9 mouse cellular contexts compared by ENCODE assay signal in genomic region chr10:56840732-56841131, GRCm38 (mm10).
DNase-seq lines count a peak whose midpoint lies in the region; ATAC-seq and TF ChIP-seq lines count a peak whose summit lies in the region.
"Had no signal": no experiment of that assay in that cellular context is flagged by ENCODE, and none has a peak within 500 bp of the region (broad histone marks: within the 10 kb centered on the region; RNA-seq: fewer than 3 reads in every experiment).

No protein-coding gene starts in this region.

- peak; percentile 9 for DNase-seq in kidney, adult 18-20 months
- peak; percentile 5 for DNase-seq in 3134 (ENCODE audit: extremely low read depth, insufficient read length, low spot score)
- peak; percentile 43 for DNase-seq in embryo, embryonic 10 days (ENCODE audit: low spot score)
- DNase-seq in limb, embryonic 10.5 days (ENCODE audit: low spot score) = peak; percentile 41
- no peak for DNase-seq in frontal cortex, postnatal 36 days (ENCODE audit: low spot score in 2 of 2)
- DNase-seq in left cerebral cortex, adult 8-10 months (ENCODE audit: low spot score in 2 of 2) = no peak

- no peak overlapping the region for H3K27ac ChIP-seq in kidney, embryonic 15.5 days
- H3K27ac ChIP-seq in limb, embryonic 10.5 days = no peak overlapping the region
- H3K27ac ChIP-seq: hindbrain, embryonic 15.5 days had no signal

- no peak overlapping the region for H3K4me3 ChIP-seq in kidney, embryonic 15.5 days (replicated peaks)
- no peak overlapping the region for H3K4me3 ChIP-seq in E14TG2a.4 (replicated peaks; ENCODE audit: low read length)
- no peak overlapping the region for H3K4me3 ChIP-seq in limb, embryonic 10.5 days
- H3K4me3 ChIP-seq: hindbrain, embryonic 15.5 days had no signal

- no peaks in the 10 kb centered on the region for H3K9me3 ChIP-seq in kidney, embryonic 15.5 days (replicated peaks)
- no peaks in the 10 kb centered on the region for H3K9me3 ChIP-seq in E14TG2a.4 (ENCODE audit: low read length)
- no peaks in the 10 kb centered on the region for H3K9me3 ChIP-seq in limb, embryonic 10.5 days (replicated peaks)
- H3K9me3 ChIP-seq: hindbrain, embryonic 15.5 days had no signal

- TF ChIP-seq CTCF in E14TG2a.4 (conservative IDR thresholded peaks at IDR 0.05; ENCODE audit: low read length) = peak; percentile 51

- H3K4me2 ChIP-seq in kidney, embryonic 15.5 days = no peak overlapping the region
- H3K4me2 ChIP-seq: hindbrain, embryonic 15.5 days had no signal

- no peaks in the 10 kb centered on the region for H3K4me1 ChIP-seq in kidney, embryonic 15.5 days
- no peaks in the 10 kb centered on the region for H3K4me1 ChIP-seq in E14TG2a.4 (replicated peaks; ENCODE audit: low read depth, low read length)
- peaks cover 32% of the 10 kb centered on the region for H3K4me1 ChIP-seq in limb, embryonic 10.5 days

- H3K36me3 ChIP-seq in kidney, embryonic 15.5 days = no peaks in the 10 kb centered on the region
- H3K36me3 ChIP-seq in E14TG2a.4 (ENCODE audit: insufficient read depth, low read length) = no peaks in the 10 kb centered on the region
- H3K36me3 ChIP-seq in limb, embryonic 10.5 days = no peaks in the 10 kb centered on the region
- H3K36me3 ChIP-seq: hindbrain, embryonic 15.5 days had no signal

- ATAC-seq in kidney, embryonic 15.5 days (replicated peaks; ENCODE audit: low FRiP score) = no peak

- no peaks in the 10 kb centered on the region for H3K27me3 ChIP-seq in kidney, embryonic 15.5 days
- no peaks in the 10 kb centered on the region for H3K27me3 ChIP-seq in E14TG2a.4 (ENCODE audit: insufficient read depth, low read length)
- H3K27me3 ChIP-seq in limb, embryonic 10.5 days (ENCODE audit: low read depth, poor library complexity, severe bottlenecking) = no peaks in the 10 kb centered on the region
- H3K27me3 ChIP-seq: hindbrain, embryonic 15.5 days had no signal

- 74% methylated on average over 5 of the region's 5 CpGs for WGBS in kidney, embryonic 15.5 days
- 77% methylated on average over 5 of the region's 5 CpGs for WGBS in limb, embryonic 10.5 days

- H3K9ac ChIP-seq in kidney, embryonic 15.5 days = no peak overlapping the region
- H3K9ac ChIP-seq: hindbrain, embryonic 15.5 days had no signal

Comparison
In these comparisons a context has a peak if more than half of its experiments do, and no peak if none do; other contexts are left out.
1. DNase-seq: peak in kidney, adult 18-20 months (single experiment), 3134 (single experiment), embryo, embryonic 10 days (single experiment) and limb, embryonic 10.5 days (single experiment); none in frontal cortex, postnatal 36 days (0 of 2) and left cerebral cortex, adult 8-10 months (0 of 2).